Mouse (Mus musculus) liver, embryonic 15.5 days (tissue): ENCODE results near the gene Magohb. TPM values are rescaled to one million over a fixed set of nuclear protein-coding genes. Genes with fewer than 3 reads are reported as not detected.
A peak's percentile ranks its signal among the peaks of the same experiment; 100 is the strongest.
"Not testable (repeated sequence)": the region's sequence is repeated elsewhere in the genome, so short reads cannot be mapped to it uniquely, and the experiment has no call there.

ENCODE experiments used
- ATAC-seq: fragments of 200-750 bp; cut with Nextera tagmentation; 2 replicates; pipeline ENCODE4 v1.8.0; 2017; ENCODE audit warnings: moderate number of reproducible peaks, mild to moderate bottlenecking, moderate library complexity; ENCODE audit not compliant: insufficient read depth
- H3K27ac ChIP-seq: fragments of 300-500 bp; sonication (generic); replicated peaks from 2 replicates; pipeline ENCODE4 v1.5.1; 2015; ENCODE audit warnings: mild to moderate bottlenecking, inconsistent platforms
- H3K27me3 ChIP-seq: fragments of 300-500 bp; sonication (generic); 2 replicates; pipeline ENCODE4 v1.6.1; 2015; ENCODE audit warnings: mild to moderate bottlenecking, inconsistent platforms
- H3K36me3 ChIP-seq: fragments of 300-500 bp; sonication (generic); replicated peaks from 2 replicates; pipeline ENCODE4 v1.6.1; 2015; ENCODE audit warnings: moderate library complexity, mild to moderate bottlenecking, inconsistent platforms
- H3K4me1 ChIP-seq: fragments of 300-500 bp; sonication (generic); replicated peaks from 2 replicates; pipeline ENCODE4 v1.6.1; 2015; ENCODE audit warnings: inconsistent platforms
- H3K4me2 ChIP-seq: fragments of 300-500 bp; sonication (generic); 2 replicates; pipeline ENCODE4 v1.6.1; 2015; ENCODE audit warnings: moderate library complexity, mild to moderate bottlenecking, inconsistent platforms
- H3K4me3 ChIP-seq: fragments of 300-500 bp; sonication (generic); replicated peaks from 2 replicates; pipeline ENCODE4 v1.5.1; 2015; ENCODE audit warnings: mild to moderate bottlenecking, inconsistent platforms
- H3K9ac ChIP-seq: fragments of 300-500 bp; sonication (generic); 2 replicates; pipeline ENCODE4 v1.6.1; 2015; ENCODE audit warnings: moderate library complexity, mild to moderate bottlenecking, inconsistent platforms
- H3K9me3 ChIP-seq: fragments of 300-500 bp; sonication (generic); replicated peaks from 2 replicates; pipeline ENCODE4 v1.6.1; 2016; ENCODE audit warnings: inconsistent platforms
- WGBS: fragments of 180-500 bp; shearing (Covaris S2); methylation state at CpG from one replicate; pipeline ENCODE4 v1.1.7; 2015; ENCODE audit warnings: mixed read lengths; ENCODE audit not compliant: insufficient replicate concordance; 5-methylcytosine and 5-hydroxymethylcytosine counted together
- polyA plus RNA-seq: library from polyadenylated mRNA; unstranded; fragments of >200 nt; fragmentation: Nextera tagmentation; extraction: Ambion mirVana; gene quantifications from 2 replicates; pipeline ENCODE4 v1.2.1, GENCODE M21; 2015

The Magohb gene
- polyA plus RNA-seq, 1 experiment from 2014 or later = 23.5 TPM

DNA sequence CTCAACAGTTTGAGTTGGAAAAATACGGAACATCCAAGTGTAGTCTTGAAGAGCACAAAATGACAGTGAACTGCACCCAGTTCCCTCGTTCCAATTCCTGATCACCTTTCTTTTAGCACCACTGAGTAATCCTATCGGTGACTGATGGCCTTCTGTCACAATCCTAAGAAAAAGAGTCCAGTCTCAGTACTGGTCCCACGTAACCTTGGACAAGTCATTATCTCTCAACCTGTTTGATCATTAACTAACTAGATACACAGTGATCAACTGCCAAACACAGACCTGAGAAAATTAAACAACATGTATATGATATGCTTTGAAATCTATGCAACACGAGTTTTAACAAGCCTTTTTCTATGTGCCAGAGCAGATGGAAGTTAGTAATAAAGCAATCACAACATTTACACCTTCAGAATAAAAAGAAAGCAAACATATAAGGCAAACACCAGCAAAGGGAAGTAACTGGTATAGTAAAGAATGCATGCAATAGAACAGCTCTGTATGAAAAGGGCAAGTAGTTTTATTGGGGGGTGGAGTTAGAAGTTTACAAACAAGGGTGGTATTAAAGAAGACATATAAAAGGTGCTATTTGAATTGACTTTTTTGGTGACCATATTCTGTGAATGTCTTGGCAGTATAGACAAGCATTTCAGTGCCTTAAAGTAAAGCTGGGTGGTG lies 1.5 kb upstream of the Magohb start:
- Histone ChIP-seq H3K9me3 (no peaks in the 10 kb centered on the region), H3K36me3 (no peaks in the 10 kb centered on the region), H3K4me1 (peaks cover 25% of the 10 kb centered on the region), H3K4me2 (0 out of 2 replicates have a peak overlapping the region, but pooled peaks have one; percentile 82), H3K4me3 (no peak overlapping the region), H3K27ac (no peak overlapping the region), H3K9ac (no peak overlapping the region), H3K27me3 (no peaks in the 10 kb centered on the region)
- no peak for ATAC-seq
- 70% methylated on average over 5 of the region's 5 CpGs for WGBS

DNA sequence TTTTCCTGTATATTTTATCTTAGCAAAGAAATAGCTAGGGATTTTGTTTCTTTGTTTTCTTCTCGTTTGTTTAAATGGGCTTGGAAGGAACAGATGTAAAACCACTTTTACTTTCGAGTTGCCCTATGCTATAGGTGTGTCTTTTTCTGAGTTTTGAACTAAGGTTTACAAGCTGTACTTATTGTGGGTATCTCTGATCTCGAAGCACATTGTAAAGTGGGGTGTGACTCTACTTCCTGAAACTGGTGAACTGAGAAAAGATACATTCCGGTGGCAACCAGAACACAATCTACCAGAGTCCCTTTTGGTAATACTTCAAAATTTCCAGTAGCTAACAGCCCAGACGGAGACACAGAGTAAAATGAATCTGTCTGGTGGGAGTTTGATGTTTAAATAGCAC lies 872 bp upstream of the Magohb start:
- Histone ChIP-seq H3K9ac (no peak overlapping the region), H3K4me1 (peaks cover 25% of the 10 kb centered on the region), H3K4me2 (peak overlapping the region; percentile 82), H3K4me3 (no peak overlapping the region), H3K27ac (no peak overlapping the region), H3K36me3 (no peaks in the 10 kb centered on the region), H3K9me3 (no peaks in the 10 kb centered on the region), H3K27me3 (no peaks in the 10 kb centered on the region)
- no peak for ATAC-seq
- WGBS = 59% methylated on average over 5 of the region's 5 CpGs

GRCm38 (mm10) chr6:131292276-131292990 lies 611 bp downstream of the Magohb start:
- peak overlapping the region; percentile 82 for H3K4me2 ChIP-seq
- peak overlapping the region; percentile 65 for H3K27ac ChIP-seq
- peak; percentile 32 for ATAC-seq
- H3K9me3 ChIP-seq = no peaks in the 10 kb centered on the region
- no peaks in the 10 kb centered on the region for H3K27me3 ChIP-seq
- H3K4me1 ChIP-seq = peaks cover 25% of the 10 kb centered on the region
- H3K36me3 ChIP-seq = peaks cover 9% of the 10 kb centered on the region; the same call in 1 of the 2 replicates
- WGBS = 19% methylated on average over 10 of the region's 10 CpGs
- H3K9ac ChIP-seq = peak overlapping the region; percentile 61
- peak overlapping the region; percentile 75 for H3K4me3 ChIP-seq

- no peak overlapping the region for H3K4me2 ChIP-seq
- no peaks in the 10 kb centered on the region for H3K9me3 ChIP-seq
- H3K36me3 ChIP-seq = peaks cover 12% of the 10 kb centered on the region; the same call in 1 of the 2 replicates
- no peaks in the 10 kb centered on the region for H3K27me3 ChIP-seq
- no peak for ATAC-seq
- WGBS = 7% methylated on average over 2 of the region's 2 CpGs
- no peak overlapping the region for H3K9ac ChIP-seq
- H3K4me3 ChIP-seq = no peak overlapping the region
- H3K4me1 ChIP-seq = peaks cover 25% of the 10 kb centered on the region
- no peak overlapping the region for H3K27ac ChIP-seq
Observed at GRCm38 (mm10) chr6:131290430-131290829, 2.6 kb downstream of the Magohb start.

DNA sequence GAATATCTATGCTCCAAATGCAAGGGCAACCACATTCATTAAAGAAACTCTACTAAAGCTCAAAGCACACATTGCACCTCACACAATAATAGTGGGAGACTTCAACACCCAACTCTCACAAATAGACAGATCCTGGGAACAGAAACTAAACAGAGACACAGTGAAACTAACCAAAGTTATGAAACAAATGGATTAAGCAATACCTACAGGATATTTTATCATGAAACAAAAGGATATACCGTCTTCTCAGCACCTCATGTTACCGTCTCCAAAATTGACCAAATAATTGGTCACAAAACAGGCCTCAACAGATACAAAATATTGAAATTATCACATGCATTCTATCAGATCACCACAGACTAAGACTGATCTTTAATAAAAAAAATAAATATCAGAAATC lies 14.9 kb downstream of the Magohb start:
- not testable (repeated sequence) for H3K9ac ChIP-seq

DNA sequence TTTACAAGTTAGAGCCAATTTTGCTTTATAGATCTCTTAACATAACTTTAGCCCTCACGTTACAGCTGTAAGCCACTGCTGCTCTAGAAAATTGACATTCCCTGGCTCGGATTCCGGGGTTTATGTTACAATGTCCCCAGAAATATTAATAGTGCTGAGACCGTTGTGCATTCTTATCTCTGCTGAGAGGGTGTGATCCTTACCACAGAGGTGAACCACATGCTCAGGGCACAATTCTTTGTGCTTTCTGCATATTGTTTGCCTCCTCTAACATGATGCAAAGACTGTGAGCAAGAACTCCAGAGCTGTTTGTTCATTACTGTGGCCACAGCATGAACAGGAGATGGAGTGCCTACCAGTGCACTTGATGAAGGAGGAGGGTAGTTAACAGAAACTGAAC lies 16.4 kb downstream of the Magohb start:
- 23% methylated on average over 4 of the region's 4 CpGs for WGBS
- Histone ChIP-seq H3K27me3 (no peaks in the 10 kb centered on the region), H3K4me3 (no peak overlapping the region), H3K4me2 (no peak overlapping the region), H3K9ac (no peak overlapping the region), H3K9me3 (no peaks in the 10 kb centered on the region), H3K36me3 (no peaks in the 10 kb centered on the region), H3K27ac (no peak overlapping the region), H3K4me1 (peaks cover 3% of the 10 kb centered on the region; the same call in 1 of the 2 replicates)
- no peak for ATAC-seq

More for the DNA sequence above, 14.9 kb downstream of the Magohb start:
- not testable (repeated sequence) for H3K4me3 ChIP-seq, H3K4me1 ChIP-seq, H3K27ac ChIP-seq, H3K36me3 ChIP-seq, H3K4me2 ChIP-seq, H3K9me3 ChIP-seq, ATAC-seq, H3K27me3 ChIP-seq
- 84% methylated on average over 2 of the region's 2 CpGs for WGBS

DNA sequence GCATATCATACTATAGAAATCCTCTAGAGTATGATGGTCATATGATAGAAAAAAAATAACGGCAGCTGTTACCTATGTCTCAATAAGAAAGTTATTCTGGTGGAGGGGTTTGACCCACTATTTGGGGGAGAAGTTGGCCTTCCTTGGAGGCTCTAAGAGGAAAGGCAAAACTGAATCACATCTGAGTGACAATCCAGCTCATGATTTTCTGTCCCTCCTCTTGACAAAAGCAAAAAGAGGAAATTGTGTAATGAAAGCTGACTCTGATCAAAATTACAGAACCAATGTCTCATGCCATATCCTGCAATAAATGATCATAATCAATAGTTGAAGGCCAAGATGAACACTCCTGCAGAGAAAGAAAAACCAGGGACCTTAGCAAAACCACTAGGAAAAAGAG lies 20.7 kb downstream of the Magohb start:
- WGBS = 70% methylated on average over 1 of the region's 1 CpGs
- Histone ChIP-seq H3K9me3 (no peaks in the 10 kb centered on the region), H3K9ac (no peak overlapping the region), H3K27me3 (no peaks in the 10 kb centered on the region), H3K4me1 (peaks cover 1% of the 10 kb centered on the region; the same call in 1 of the 2 replicates), H3K27ac (no peak overlapping the region), H3K36me3 (no peaks in the 10 kb centered on the region), H3K4me2 (no peak overlapping the region), H3K4me3 (no peak overlapping the region)
- no peak for ATAC-seq

DNA sequence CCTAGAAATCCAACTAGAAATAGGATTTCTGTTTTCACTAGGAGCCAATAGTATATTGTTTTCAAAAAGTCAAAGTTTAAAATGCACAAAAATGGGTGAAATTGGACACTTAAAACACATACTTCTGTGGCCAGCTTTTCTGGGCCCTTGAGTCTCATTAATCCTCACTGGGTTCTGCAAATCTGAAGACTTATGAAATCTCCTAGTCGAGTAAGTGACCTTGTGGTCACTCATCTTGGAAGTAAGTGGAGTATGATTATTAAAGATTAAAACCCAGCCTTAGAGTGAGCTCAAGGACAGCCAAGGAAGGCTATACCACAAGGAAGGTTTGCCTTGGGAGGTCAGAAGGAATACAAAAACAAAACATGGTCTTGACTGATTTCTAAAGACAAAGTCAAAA lies 22.7 kb downstream of the Magohb start:
- Histone ChIP-seq H3K4me3 (no peak overlapping the region), H3K27ac (no peak overlapping the region), H3K4me1 (no peaks in the 10 kb centered on the region), H3K9ac (no peak overlapping the region), H3K27me3 (no peaks in the 10 kb centered on the region), H3K4me2 (no peak overlapping the region), H3K36me3 (no peaks in the 10 kb centered on the region), H3K9me3 (no peaks in the 10 kb centered on the region)
- no peak for ATAC-seq
- WGBS = 29% methylated on average over 1 of the region's 1 CpGs

DNA sequence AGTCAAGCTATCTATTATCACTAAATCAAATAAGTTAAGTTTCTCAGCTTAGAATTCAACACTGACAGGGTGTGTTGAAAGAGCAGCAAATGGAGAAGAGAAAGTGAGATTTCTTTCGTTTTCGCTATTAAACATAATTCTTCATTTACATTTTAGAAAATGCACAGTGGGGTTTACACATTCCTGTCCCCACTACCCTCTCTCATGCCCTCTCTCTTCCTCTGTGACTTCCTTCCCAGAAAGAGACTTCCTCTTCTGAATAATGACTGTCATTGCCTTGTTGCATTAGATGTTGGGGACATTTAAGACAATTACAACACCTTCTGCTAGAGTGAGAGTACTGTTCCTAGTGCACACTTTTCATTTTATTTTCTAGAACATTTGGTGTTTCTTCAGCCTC lies 23.4 kb downstream of the Magohb start:
- H3K4me2 ChIP-seq = no peak overlapping the region
- H3K9ac ChIP-seq = no peak overlapping the region
- H3K4me3 ChIP-seq = no peak overlapping the region
- H3K9me3 ChIP-seq = no peaks in the 10 kb centered on the region
- no peaks in the 10 kb centered on the region for H3K27me3 ChIP-seq
- WGBS = 66% methylated on average over 2 of the region's 2 CpGs
- peak; percentile 15; the same call in 1 of the 2 replicates for ATAC-seq
- H3K4me1 ChIP-seq = no peaks in the 10 kb centered on the region
- no peaks in the 10 kb centered on the region for H3K36me3 ChIP-seq
- H3K27ac ChIP-seq = no peak overlapping the region

DNA sequence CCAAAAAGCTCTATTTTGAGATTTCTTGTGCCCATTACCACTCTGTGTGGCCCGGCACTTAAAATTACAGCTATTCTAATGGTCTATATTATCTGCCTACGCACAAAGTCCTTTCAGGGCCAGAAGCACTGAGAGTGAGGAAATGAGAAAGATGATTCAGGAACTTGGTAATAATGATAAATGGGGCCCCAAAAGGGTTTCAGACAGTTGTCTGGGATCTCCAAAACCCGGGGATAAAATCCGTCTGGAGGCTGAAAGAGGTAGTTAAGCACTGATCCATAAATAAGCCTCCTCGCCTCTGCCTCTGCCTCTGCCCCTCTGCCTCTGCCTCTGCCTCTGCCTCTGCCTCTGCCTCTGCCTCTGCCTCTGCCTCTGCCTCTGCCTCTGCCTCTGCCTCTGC lies 28.9 kb downstream of the Magohb start:
- H3K27me3 ChIP-seq = no peaks in the 10 kb centered on the region
- 65% methylated on average over 5 of the region's 5 CpGs for whole genome bisulfite sequencing
- H3K4me2 ChIP-seq = no peak overlapping the region
- no peak overlapping the region for H3K27ac ChIP-seq
- no peak for ATAC-seq
- no peaks in the 10 kb centered on the region for H3K36me3 ChIP-seq
- no peaks in the 10 kb centered on the region for H3K9me3 ChIP-seq
- no peak overlapping the region for H3K4me3 ChIP-seq
- H3K4me1 ChIP-seq = no peaks in the 10 kb centered on the region
- H3K9ac ChIP-seq = no peak overlapping the region

GRCm38 (mm10) chr6:131262778-131263177 lies 30.3 kb downstream of the Magohb start:
- H3K9ac ChIP-seq = no peak overlapping the region
- no peak overlapping the region for H3K27ac ChIP-seq
- no peaks in the 10 kb centered on the region for H3K4me1 ChIP-seq
- 29% methylated on average over 3 of the region's 3 CpGs for WGBS
- no peak overlapping the region for H3K4me2 ChIP-seq
- no peaks in the 10 kb centered on the region for H3K27me3 ChIP-seq
- H3K9me3 ChIP-seq = no peaks in the 10 kb centered on the region
- no peaks in the 10 kb centered on the region for H3K36me3 ChIP-seq
- ATAC-seq = no peak
- H3K4me3 ChIP-seq = no peak overlapping the region
